ENCODE assay signal across 9 mouse cellular contexts in the genomic region with DNA sequence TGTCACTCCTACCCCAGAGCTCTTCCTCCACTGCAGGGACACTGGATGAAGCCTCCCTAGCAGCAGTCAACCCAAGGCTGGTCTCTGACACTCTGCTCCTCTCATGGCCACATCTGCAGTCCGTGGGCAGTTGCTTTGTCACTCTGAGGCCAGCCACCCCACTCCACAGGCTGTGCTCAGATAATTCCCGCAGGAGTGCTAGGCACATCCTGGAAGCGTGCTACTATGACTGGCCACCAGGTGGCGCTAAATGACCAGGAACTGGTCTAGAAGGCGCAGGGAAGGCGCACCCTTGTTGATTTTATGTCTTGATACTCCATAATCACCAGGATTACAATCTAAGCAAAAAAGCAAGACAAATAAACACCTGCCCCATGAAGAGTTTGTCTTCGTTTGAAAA.
DNase-seq lines count a peak whose midpoint lies in the region; ATAC-seq and TF ChIP-seq lines count a peak whose summit lies in the region.
"Had no signal": no experiment of that assay in that cellular context is flagged by ENCODE, and none has a peak within 500 bp of the region (broad histone marks: within the 10 kb centered on the region; RNA-seq: fewer than 3 reads in every experiment).

No protein-coding gene starts in this region.

- no peak overlapping the region for H3K4me3 ChIP-seq in kidney, embryonic 15.5 days (replicated peaks)
- H3K4me3 ChIP-seq in liver, adult 2 months (ENCODE audit: insufficient read depth, low read depth, low read length), result no peak overlapping the region
- H3K4me3 ChIP-seq in neural tube, embryonic 12.5 days, result no peak overlapping the region
- H3K4me3 ChIP-seq: embryonic facial prominence, embryonic 12.5 days had no signal

- H3K27me3 ChIP-seq in kidney, embryonic 15.5 days, result peaks cover 36% of the 10 kb centered on the region
- no peaks in the 10 kb centered on the region for H3K27me3 ChIP-seq in liver, adult 2 months (ENCODE audit: control insufficient read depth, insufficient read depth, low read length)
- H3K27me3 ChIP-seq in neural tube, embryonic 12.5 days (replicated peaks), result peaks cover 2% of the 10 kb centered on the region; the same call in 1 of the 2 replicates
- H3K27me3 ChIP-seq: embryonic facial prominence, embryonic 12.5 days had no signal

- no peaks in the 10 kb centered on the region for H3K9me3 ChIP-seq in kidney, embryonic 15.5 days (replicated peaks)
- H3K9me3 ChIP-seq in neural tube, embryonic 12.5 days, result no peaks in the 10 kb centered on the region
- H3K9me3 ChIP-seq: embryonic facial prominence, embryonic 12.5 days had no signal

- H3K36me3 ChIP-seq in kidney, embryonic 15.5 days, result no peaks in the 10 kb centered on the region
- H3K36me3 ChIP-seq in liver, adult 2 months (ENCODE audit: control insufficient read depth, insufficient read depth, low read length), result no peaks in the 10 kb centered on the region
- no peaks in the 10 kb centered on the region for H3K36me3 ChIP-seq in neural tube, embryonic 12.5 days
- H3K36me3 ChIP-seq: embryonic facial prominence, embryonic 12.5 days had no signal

- no peak overlapping the region for H3K4me2 ChIP-seq in kidney, embryonic 15.5 days
- no peak overlapping the region for H3K4me2 ChIP-seq in neural tube, embryonic 12.5 days (replicated peaks)
- H3K4me2 ChIP-seq: embryonic facial prominence, embryonic 12.5 days had no signal

- no peak overlapping the region for H3K9ac ChIP-seq in kidney, embryonic 15.5 days
- no peak overlapping the region for H3K9ac ChIP-seq in liver, adult 2 months (ENCODE audit: low read depth, low read length)
- H3K9ac ChIP-seq in neural tube, embryonic 12.5 days, result no peak overlapping the region
- H3K9ac ChIP-seq: embryonic facial prominence, embryonic 12.5 days had no signal

- 1% methylated on average over 7 of the region's 7 CpGs for WGBS in kidney, embryonic 15.5 days
- WGBS in liver, adult 2 months, result 1% methylated on average over 7 of the region's 7 CpGs
- 1% methylated on average over 7 of the region's 7 CpGs for WGBS in neural tube, embryonic 12.5 days

- no peak overlapping the region for H3K27ac ChIP-seq in kidney, embryonic 15.5 days
- H3K27ac ChIP-seq in liver, adult 2 months (replicated peaks; ENCODE audit: insufficient read depth, low read depth, low read length), result no peak overlapping the region
- no peak overlapping the region for H3K27ac ChIP-seq in neural tube, embryonic 12.5 days
- H3K27ac ChIP-seq: embryonic facial prominence, embryonic 12.5 days had no signal

- peaks cover 8% of the 10 kb centered on the region for H3K4me1 ChIP-seq in kidney, embryonic 15.5 days
- H3K4me1 ChIP-seq in liver, adult 2 months (ENCODE audit: control insufficient read depth, insufficient read depth, low read length), result no peaks in the 10 kb centered on the region
- H3K4me1 ChIP-seq in neural tube, embryonic 12.5 days, result peaks cover 29% of the 10 kb centered on the region
- H3K4me1 ChIP-seq: embryonic facial prominence, embryonic 12.5 days had no signal

- no peaks in the 10 kb centered on the region for H3K79me2 ChIP-seq in liver, adult 2 months (ENCODE audit: control insufficient read depth, insufficient read depth, low read length)

- DNase-seq in A20 (ENCODE audit: low read depth, low spot score), result peak; percentile 4
- peak; percentile 93 for DNase-seq in adrenal gland, postnatal 10 days
- peak; percentile 86 for DNase-seq in embryo, embryonic 11 days
- DNase-seq in gastrocnemius, postnatal 25 days, result peak; percentile 53
- peak; percentile 28 for DNase-seq in liver, adult 2 months (ENCODE audit: extremely low read depth, low read depth, low spot score)
- peak; percentile 93 for DNase-seq in testis, postnatal 10 days (ENCODE audit: low spot score)

- 0 out of 2 replicates have a peak, but pooled peaks have one; percentile 34 for ATAC-seq in kidney, embryonic 15.5 days (replicated peaks; ENCODE audit: low FRiP score)
- ATAC-seq in neural tube, embryonic 12.5 days (ENCODE audit: low FRiP score, low read depth), result peak; percentile 58; the same call in 1 of the 2 replicates

- TF ChIP-seq CTCF in liver, adult 2 months (IDR thresholded peaks at IDR 0.05; ENCODE audit: low read depth, low read length), result peak; percentile 94

- TF ChIP-seq POLR2A in liver, adult 2 months (IDR thresholded peaks at IDR 0.05; ENCODE audit: extremely low read depth, insufficient read depth, low read length), result no peak

Comparison
In these comparisons a context has a peak if more than half of its experiments do, and no peak if none do; other contexts are left out.
1. DNase-seq: peak in every context shown above with its lines; median percentile 93 in adrenal gland, postnatal 10 days; 93 in testis, postnatal 10 days; 86 in embryo, embryonic 11 days; 53 in gastrocnemius, postnatal 25 days; 28 in liver, adult 2 months; 4 in A20.